Mouse (Mus musculus) cerebellum, adult (tissue): ENCODE results near the gene Kcnma1.
A peak's percentile ranks its signal among the peaks of the same experiment; 100 is the strongest.

Experiments used
- ATAC-seq: cut with Nextera tagmentation; 2 replicates; pipeline ENCODE4 v1.9.2; 2017; ENCODE audit warnings: mild to moderate bottlenecking, moderate library complexity, mixed read lengths; ENCODE audit not compliant: insufficient number of reproducible peaks, low FRiP score, low TSS enrichment

Kcnma1 gene

DNA sequence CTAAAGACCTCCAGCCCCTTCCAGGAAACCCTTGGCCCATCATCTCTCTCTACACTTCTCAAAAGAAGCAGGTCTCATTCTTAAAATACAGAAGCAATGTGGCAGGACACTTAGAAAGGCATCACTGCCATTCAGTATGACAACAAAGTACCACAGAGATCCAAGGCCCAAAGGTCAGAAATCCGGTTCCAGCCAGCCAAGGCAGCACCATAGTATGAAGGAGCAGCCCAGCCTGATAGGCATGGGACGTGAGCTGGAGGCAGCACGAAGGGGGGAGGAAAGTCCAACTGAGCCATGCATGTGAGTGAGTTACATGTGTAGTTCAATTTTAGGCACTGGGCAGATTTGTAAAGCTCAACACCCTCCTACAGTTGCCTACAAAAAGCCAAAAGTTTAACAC, 135.0 kb downstream of the Kcnma1 start:
- no peak for ATAC-seq

- ATAC-seq, result no peak
Observed at GRCm38 (mm10) chr14:23877561-23877960, 136.7 kb downstream of the Kcnma1 start.

DNA sequence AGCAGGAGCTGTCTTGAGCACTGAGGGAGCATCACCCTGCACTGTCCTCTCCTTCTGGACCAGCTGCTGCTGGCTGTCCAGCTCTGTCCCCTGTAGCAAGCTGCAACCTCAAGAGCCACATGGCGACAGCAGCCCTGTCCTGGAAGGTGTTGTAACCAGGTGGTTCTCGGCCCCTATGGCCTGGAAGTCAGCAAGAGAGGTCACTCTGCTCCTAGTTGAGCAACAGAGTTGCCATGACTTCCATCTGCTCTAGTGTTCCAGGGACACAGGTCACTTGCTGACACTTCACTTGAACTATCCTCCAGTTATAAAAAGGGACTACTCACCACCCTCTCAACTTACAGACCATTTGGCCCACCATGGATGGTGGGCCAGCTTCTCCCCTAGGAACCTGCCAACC, 139.7 kb downstream of the Kcnma1 start:
- no peak for ATAC-seq

- ATAC-seq, result no peak
Observed at GRCm38 (mm10) chr14:23857034-23857433, 157.3 kb downstream of the Kcnma1 start.

DNA sequence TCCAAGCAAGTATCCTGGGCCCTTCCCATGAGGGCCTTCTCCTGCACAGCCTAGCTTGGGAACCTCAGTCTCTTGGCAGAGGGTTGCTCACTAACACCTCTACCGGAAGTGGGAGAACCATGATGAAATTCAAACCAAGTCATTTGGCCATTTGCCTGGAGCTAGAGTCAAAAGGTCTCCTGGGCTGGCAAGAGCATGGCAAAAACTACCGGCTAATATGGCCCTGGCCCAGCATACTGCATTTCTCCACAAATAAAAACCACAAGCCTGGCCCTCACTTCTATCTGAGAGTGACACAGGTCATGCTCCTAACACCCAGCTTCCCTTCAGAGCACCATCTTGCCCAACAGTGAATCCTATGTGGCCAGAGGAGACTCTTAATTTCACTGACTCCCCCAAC, 159.3 kb downstream of the Kcnma1 start:
- ATAC-seq, result no peak

- ATAC-seq, result peak; percentile 24; the same call in 1 of the 2 replicates
Observed at GRCm38 (mm10) chr14:23848529-23849141, 165.7 kb downstream of the Kcnma1 start.

DNA sequence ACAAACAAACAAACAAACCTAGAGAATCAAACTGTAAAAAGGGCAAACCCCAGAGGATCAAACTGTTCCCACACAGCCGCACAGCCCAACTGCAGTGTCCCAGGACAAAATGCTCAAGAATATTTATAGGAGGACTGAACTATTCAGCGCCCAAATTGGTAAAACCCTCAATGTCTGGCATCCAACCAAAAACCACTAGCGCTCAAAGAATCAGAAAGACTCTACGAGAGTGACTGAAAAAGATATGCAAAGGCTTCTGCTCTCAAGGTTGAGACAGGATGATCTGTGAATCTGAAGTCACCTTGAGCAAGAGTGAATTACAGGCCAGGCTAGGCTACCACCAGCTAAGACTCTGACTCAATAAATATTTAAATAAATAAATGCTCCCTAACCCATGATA, 167.6 kb downstream of the Kcnma1 start:
- no peak for ATAC-seq

DNA sequence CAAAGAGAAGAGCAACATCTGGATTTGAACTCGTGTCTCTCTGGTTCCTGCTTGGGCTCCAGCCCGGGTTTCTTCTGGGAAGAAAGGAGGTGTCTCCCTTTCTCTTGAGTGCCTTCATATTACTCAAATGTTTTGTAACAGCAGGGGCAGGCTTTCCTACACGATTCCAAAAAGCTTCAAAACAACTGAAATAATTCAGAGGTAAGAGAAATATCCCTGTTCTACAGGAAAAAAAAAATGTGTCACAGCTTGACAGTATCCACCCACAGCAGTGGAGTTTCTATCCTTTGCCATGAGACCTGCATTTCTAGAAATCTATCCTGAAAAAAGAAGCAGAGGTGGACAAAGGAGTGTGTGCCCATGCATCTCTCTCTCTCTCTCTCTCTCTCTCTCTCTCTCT, 172.3 kb downstream of the Kcnma1 start:
- no peak for ATAC-seq

DNA sequence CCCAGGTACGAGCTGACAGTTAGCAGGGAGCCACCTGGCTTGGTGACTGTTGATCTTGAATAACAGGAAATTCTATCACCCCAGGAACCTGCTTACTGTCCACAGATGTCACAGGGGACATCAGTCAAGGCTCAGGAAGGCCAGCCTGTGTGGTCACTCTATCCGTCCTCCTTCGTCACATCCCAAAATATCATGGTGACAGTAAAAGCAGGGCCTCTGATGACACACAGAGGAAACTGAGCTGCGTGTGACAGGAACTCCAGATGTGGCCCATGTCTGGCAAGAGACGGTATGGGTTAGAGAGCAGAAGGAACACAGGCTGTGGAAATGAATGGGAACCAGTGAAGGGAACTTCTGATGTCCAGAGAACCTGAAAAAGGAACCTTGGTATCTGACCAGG, 174.7 kb downstream of the Kcnma1 start:
- no peak for ATAC-seq

- ATAC-seq, result no peak
Observed at GRCm38 (mm10) chr14:23835387-23836111, 178.7 kb downstream of the Kcnma1 start.

DNA sequence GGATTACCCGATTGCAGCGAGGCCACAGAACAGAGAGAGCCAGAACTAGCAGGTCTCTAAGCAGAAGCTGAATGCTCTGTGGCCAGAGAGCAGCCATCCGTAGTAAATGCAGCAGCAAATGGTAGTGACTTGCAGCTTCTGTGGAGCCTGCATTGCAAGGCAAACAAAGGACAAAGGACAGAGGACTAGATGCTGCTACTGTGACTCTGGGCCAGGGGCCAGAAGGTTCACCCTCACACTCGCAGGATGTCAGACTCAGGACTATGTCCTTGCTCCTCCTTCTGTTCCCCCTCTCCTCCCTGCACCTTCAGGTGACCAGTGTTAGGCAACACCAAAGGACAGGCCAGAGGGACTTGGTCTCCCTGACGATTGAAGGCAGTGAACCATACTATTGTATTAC, 183.0 kb downstream of the Kcnma1 start:
- ATAC-seq, result no peak

DNA sequence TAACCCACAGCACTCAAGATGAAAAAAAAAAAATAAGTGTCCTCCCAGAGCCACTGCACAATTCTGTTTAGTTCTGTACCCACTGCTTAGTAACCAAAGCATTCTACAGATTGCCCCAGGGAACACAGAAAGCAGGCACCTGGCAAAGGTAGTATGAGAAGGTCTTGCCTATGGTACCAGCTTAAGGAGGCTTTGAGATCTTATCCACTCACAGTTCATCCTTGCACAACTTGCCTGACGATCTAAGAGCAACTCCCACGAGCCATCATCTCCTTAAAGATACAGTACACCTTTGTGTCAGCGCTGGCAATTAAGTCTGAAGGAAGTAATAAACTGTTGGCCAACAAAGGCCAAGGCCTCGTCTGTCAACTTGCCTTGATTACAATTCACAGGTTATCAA, 184.0 kb downstream of the Kcnma1 start:
- no peak for ATAC-seq

DNA sequence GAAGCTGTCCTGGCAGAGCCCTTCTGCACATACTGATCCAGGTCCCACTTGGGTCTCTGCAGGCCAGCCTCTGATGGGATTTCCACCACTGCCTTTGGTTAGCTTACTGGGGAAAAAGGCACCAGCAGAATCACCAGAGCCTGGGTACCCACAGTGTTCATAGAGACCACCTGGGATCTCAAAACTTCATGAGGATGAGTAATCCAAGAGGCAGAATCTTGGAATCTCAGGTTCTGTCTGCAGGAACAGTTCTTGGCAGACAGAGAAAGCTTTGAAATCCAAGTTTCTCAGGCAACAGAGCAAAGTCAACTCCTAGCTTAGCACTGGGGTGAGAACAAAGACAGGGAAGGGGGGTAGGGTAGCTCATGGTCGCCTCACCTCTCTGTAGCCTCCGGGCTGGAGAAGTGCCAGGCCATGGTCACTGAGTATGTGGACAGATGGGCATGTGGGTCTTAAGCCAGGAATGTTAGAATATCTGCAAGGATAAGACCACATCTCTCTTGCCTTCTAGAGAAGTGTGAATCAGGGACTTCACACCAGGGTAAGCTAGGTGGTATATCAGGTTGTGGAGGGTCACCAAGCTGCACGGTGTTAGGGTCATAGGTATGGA, 185.5 kb downstream of the Kcnma1 start:
- ATAC-seq, result no peak

GRCm38 (mm10) chr14:23824937-23825336, 189.4 kb downstream of the Kcnma1 start:
- no peak for ATAC-seq

DNA sequence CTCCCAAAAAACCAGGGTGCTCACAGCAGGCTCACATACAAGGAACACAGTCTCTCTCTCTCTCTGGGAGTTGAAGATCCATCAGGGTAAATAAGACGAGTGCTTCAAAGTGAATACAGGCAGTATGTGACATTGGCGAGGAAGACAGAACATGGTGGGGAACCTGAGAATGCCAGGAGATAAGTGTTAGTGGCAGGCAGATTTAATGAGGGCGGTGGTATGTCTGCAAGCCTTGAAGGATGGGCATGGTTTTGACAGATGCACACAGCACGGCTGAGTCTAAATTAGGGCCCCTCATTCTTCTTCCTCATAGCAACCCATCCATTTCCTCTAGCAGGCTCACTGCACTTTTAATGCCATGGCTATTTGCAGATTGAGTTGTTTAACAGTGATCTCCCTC, 190.0 kb downstream of the Kcnma1 start:
- ATAC-seq, result no peak

DNA sequence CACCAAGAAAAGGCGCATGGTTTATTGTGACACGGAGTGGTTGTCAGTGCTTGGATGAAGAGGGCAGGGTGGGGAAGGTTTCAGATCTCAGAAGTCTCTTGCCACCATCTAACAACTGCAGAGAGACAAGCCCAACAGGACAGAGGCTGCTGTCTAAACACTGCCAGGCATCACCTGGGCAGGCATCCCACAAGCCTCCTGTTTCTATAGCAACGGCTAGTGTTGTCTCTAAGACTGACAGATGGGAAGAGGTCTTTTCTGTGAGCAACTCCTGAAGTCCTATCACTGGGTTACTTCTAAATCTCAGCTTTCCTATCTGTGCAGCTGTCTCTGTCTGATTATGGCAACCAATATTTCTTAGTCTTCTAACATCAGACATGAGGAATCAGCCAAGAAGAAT, 196.7 kb downstream of the Kcnma1 start:
- ATAC-seq, result no peak

GRCm38 (mm10) chr14:23810081-23810480, 204.2 kb downstream of the Kcnma1 start:
- ATAC-seq, result no peak

GRCm38 (mm10) chr14:23809124-23809523, 205.2 kb downstream of the Kcnma1 start:
- ATAC-seq, result no peak

GRCm38 (mm10) chr14:23806378-23806777, 207.9 kb downstream of the Kcnma1 start:
- no peak for ATAC-seq

GRCm38 (mm10) chr14:23796878-23797277, 217.4 kb downstream of the Kcnma1 start:
- ATAC-seq, result no peak

- no peak for ATAC-seq
Observed at GRCm38 (mm10) chr14:23792674-23793073, 221.6 kb downstream of the Kcnma1 start.

DNA sequence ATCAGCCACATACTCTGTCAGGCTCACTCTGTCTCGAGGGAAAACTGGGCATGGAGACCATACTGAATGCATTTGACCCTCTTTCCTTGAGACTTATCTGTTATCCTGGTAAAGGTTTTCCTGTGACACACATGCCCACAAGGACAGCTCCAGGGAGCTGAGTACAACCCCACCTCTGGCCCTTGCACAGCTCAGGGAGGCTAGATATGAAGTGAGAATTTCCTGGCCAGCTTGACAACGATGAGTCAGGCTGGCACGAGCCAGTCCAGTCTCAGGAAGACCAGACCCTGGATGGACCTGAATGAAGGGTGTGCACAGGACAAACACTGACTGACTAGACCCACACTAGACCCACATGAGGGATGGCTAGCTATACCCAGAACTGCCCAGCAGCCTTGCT, 222.2 kb downstream of the Kcnma1 start:
- ATAC-seq, result no peak
